Mouse (Mus musculus) left cerebral cortex, adult 8-10 months (tissue): Measurements from ENCODE around the gene Ncr1. TPM values are rescaled to one million over a fixed set of nuclear protein-coding genes. Genes with fewer than 3 reads are reported as not detected.
"Not testable (repeated sequence)": the region's sequence is repeated elsewhere in the genome, so short reads cannot be mapped to it uniquely, and the experiment has no call there.

Experiments
- DNase-seq, 2 experiments: peaks; one replicate each; pipeline ENCODE4 v3.0.0; 2022; ENCODE audit warnings: low spot score in 2 of 2
- microRNA-seq, 2 experiments: library from miRNA; unstranded; fragments of <30 nt; microRNA quantifications; one replicate each; pipeline ENCODE4 v1.2.0; 2022
- total RNA-seq, 4 experiments: library from RNA; stranded (reverse); gene quantifications; 2 replicates each; pipeline ENCODE4 v1.2.4; 2022

Ncr1 gene
- not detected for total RNA-seq

DNA sequence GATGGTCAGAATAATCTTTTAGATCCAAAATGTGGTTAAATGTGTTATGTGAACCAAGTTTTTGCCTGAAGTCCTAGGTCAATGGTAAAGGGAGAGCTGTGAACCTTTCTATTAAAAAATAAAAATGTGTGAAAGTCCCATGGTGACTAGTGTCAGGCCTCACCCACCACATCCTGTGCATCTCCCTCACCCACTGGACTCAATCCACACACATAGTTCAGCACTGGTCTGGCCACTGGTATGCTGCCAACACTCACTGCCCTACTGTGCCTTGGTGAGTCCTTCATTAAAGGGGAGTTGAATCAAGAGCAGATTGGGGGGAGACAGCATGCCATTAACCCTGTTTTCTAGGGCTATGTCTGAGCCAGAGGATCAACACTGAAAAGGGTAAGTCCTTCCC, at the start of gene Ncr1:
Gene Ncr1 (plus strand): TSS at position 216 of the 400 bp plus-strand sequence.
- DNase-seq: no peak

- DNase-seq: no peak
Observed at GRCm38 (mm10) chr7:4292638-4293037, 44.9 kb upstream of the Ncr1 start.

DNA sequence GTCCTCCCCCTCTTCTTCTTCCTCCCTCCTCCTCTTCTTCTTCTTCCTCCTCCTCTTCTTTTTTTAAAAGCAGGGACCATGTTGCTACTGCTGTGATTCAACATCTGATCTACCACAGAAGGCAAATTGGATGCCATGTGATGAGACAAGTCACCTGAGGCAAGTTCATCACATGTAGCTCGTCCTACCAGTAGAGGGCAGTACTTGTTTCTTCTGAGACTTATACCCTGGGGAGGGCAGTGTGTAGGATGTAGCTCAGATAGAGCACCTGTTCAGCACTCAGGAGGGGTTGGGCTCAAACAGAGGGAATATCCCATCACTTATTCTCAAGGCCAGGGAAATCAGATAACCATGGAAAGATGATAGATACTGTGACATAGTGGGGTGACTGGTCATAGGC, 40.3 kb upstream of the Ncr1 start:
- DNase-seq: no peak

- DNase-seq: no peak
Observed at GRCm38 (mm10) chr7:4300166-4300565, 37.4 kb upstream of the Ncr1 start.

DNA sequence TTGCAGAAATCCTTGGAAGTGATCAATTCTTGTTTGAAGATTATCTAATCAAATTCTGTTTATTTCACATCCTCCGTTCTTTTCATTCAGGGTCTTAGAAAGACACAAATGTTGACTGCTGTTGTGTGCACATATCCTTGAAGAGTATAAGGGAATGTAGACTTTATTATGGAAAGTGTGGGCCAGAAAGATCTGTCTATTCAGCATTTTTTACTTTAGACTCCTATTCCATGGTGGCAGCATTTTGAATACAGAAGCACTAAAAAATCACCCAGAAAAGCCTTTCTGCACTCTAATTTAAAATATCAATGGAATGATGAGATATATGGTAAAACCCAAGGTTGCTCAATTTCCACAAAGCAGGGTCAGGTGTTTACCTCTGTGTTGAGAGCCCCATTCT, 34.1 kb upstream of the Ncr1 start:
- DNase-seq: no peak

DNA sequence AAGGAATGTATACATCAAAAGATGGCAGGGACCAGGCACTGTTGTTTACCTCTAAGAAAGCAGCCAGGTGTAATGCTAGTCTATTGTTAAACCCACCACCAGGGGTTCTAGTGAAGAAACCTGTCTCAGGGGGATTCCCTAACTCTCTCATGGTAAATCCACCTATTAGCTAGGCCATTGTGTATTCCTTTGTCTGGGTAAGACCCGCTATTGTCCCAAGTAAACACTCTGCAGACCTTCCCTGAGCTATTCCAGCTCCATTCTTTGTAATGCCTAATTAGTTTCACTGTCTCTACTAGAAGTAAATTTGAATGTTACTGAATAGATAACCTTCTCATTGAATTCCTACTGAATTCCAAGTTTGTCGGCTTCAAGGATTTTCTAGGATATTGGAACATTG, 24.4 kb upstream of the Ncr1 start:
- DNase-seq: not testable (repeated sequence)

DNA sequence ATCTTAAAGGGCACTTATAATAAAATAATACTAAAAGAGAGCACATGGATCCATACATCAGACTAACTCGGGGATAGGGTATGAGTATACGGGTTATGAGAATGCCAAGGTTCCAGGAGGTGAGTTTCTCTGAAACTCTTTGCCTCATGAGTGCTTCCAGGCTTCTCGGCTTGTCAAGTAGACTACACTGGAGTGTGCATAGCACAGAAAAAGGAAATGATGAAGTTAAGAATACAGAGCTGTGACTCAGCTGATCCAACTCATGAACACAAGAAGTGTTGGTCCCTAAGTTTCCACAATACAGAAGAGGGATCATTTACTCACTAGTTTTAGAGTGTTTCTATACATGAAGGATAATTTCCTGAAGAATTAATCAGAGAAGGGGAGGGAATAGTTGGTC, 24.0 kb upstream of the Ncr1 start:
- DNase-seq: not testable (repeated sequence)

DNA sequence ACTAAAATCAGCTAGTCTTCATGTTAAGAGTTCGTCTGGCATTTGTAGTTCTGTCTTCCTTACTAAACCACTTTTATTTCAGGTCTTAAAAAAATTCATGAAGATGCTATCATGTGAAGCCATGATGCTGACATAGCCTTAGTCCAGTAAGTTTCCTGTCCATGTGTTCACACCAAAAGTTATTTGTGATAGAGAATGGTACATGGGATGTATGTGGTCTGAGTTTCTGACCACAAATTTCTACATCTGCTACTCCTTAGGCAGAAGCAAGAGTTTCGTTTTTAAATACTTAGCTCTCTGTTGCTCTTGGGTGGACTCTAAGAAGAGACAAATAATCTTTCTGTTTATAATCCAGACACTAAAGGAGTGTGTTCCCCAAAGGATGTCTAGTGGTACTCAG, 14.2 kb upstream of the Ncr1 start:
- DNase-seq: no peak

GRCm38 (mm10) chr7:4373521-4373920, 36.0 kb downstream of the Ncr1 start:
- no peak for DNase-seq

Small RNA genes within 50 kb of the gene (microRNA-seq; reads per million reads assigned to microRNA genes)
- gene Gm24752 (0 reads per million in 2 experiments), gene Gm25349 (0 reads per million in 2 experiments)

Other genes with a start within 250 kb of the Ncr1 start
- gene Ttyh1, start 218.3 kb upstream of the Ncr1 start, total RNA-seq: 100 to 1,000 TPM; 584 to 624 (median 589) TPM
- 100 to 1,000 TPM; 137 to 159 (median 152) TPM for gene Leng8, start 200.7 kb upstream of the Ncr1 start, total RNA-seq
- gene Leng9, start 187.3 kb upstream of the Ncr1 start, total RNA-seq: 1 to 10 TPM; 5.4 to 7.1 (median 6.5) TPM
- 1 to 10 TPM; 1.0 to 2.3 (median 1.6) TPM for gene Cdc42ep5, start 172.9 kb upstream of the Ncr1 start, total RNA-seq
- under 1 TPM in 1 of 4 experiments, not detected in 3; 0.17 TPM for gene Lilra5, start 100.0 kb upstream of the Ncr1 start, total RNA-seq
- gene Gp6, start 60.0 kb downstream of the Ncr1 start, total RNA-seq: not detected
- gene Rdh13, start 107.9 kb downstream of the Ncr1 start, total RNA-seq: 10 to 100 TPM; 27.5 to 29.5 (median 27.8) TPM
- 1 to 10 TPM; 1.5 to 3.6 (median 2.9) TPM for gene Eps8l1, start 123.0 kb downstream of the Ncr1 start, total RNA-seq
- gene Ppp1r12c, start 164.0 kb downstream of the Ncr1 start, total RNA-seq: 100 to 1,000 TPM; 142 to 158 (median 151) TPM
- gene Tnnt1, start 178.7 kb downstream of the Ncr1 start, total RNA-seq: 10 to 100 TPM in 1 of 4 experiments, 1 to 10 TPM in 3; 7.5 to 10.9 (median 8.2) TPM
- gene Tnni3, start 186.5 kb downstream of the Ncr1 start, total RNA-seq: 1 to 10 TPM; 1.9 to 4.5 (median 4.1) TPM
- under 1 TPM; 0.22 to 0.79 (median 0.30) TPM for gene Dnaaf3, start 194.7 kb downstream of the Ncr1 start, total RNA-seq
- gene Syt5, start 209.8 kb downstream of the Ncr1 start, total RNA-seq: 100 to 1,000 TPM; 251 to 286 (median 266) TPM